Mouse (Mus musculus) spleen, adult 12 weeks (tissue): ENCODE data around the gene Zfyve26.
"Not testable (repeated sequence)": the region's sequence is repeated elsewhere in the genome, so short reads cannot be mapped to it uniquely, and the experiment has no call there.

Source experiments
- DNase-seq: peaks from one replicate; pipeline ENCODE4 v3.0.0; 2022; ENCODE audit warnings: low spot score

Zfyve26 gene

GRCm38 (mm10) chr12:79296126-79296816 is at the start of gene Zfyve26:
Zfyve26 (minus strand) TSS chr12:79296304.
- DNase-seq = peak; percentile 82

- DNase-seq = no peak
These were observed 45.3 kb upstream of the Zfyve26 start for GRCm38 (mm10) chr12:79341291-79341845.

- no peak for DNase-seq
These were observed 44.4 kb upstream of the Zfyve26 start for GRCm38 (mm10) chr12:79340513-79340912.

GRCm38 (mm10) chr12:79338791-79339190 is 42.7 kb upstream of the Zfyve26 start:
- no peak for DNase-seq

- no peak for DNase-seq
These were observed 35.6 kb upstream of the Zfyve26 start for GRCm38 (mm10) chr12:79331722-79332121.

GRCm38 (mm10) chr12:79330571-79330970 is 34.5 kb upstream of the Zfyve26 start:
- no peak for DNase-seq

GRCm38 (mm10) chr12:79327868-79328267 is 31.8 kb upstream of the Zfyve26 start:
- DNase-seq = no peak

- DNase-seq = no peak
These were observed 30.6 kb upstream of the Zfyve26 start for GRCm38 (mm10) chr12:79326745-79327144.

GRCm38 (mm10) chr12:79326236-79326635 is 30.1 kb upstream of the Zfyve26 start:
- DNase-seq = no peak

- DNase-seq = not testable (repeated sequence)
These were observed 26.4 kb upstream of the Zfyve26 start for GRCm38 (mm10) chr12:79322539-79322938.

GRCm38 (mm10) chr12:79320895-79321294 is 24.8 kb upstream of the Zfyve26 start:
- DNase-seq = no peak

GRCm38 (mm10) chr12:79317339-79317738 is 21.2 kb upstream of the Zfyve26 start:
- no peak for DNase-seq

GRCm38 (mm10) chr12:79313721-79314120 is 17.6 kb upstream of the Zfyve26 start:
- no peak for DNase-seq

GRCm38 (mm10) chr12:79306013-79306412 is 9.9 kb upstream of the Zfyve26 start:
- no peak for DNase-seq

- DNase-seq = no peak
These were observed 9.0 kb upstream of the Zfyve26 start for GRCm38 (mm10) chr12:79305131-79305530.

- no peak for DNase-seq
These were observed 5.7 kb upstream of the Zfyve26 start for GRCm38 (mm10) chr12:79301802-79302201.

- no peak for DNase-seq
These were observed 2.0 kb upstream of the Zfyve26 start for GRCm38 (mm10) chr12:79297884-79298636.

GRCm38 (mm10) chr12:79297121-79297576 is 1.0 kb upstream of the Zfyve26 start, which contains the start of gene Rad51b:
Rad51b (plus strand) TSS chr12:79297282.
- peak; percentile 68 for DNase-seq

GRCm38 (mm10) chr12:79292874-79293273 is 3.2 kb downstream of the Zfyve26 start:
- DNase-seq = no peak

- DNase-seq = no peak
These were observed 13.5 kb downstream of the Zfyve26 start for GRCm38 (mm10) chr12:79282595-79282994.

- no peak for DNase-seq
These were observed 16.5 kb downstream of the Zfyve26 start for GRCm38 (mm10) chr12:79279513-79280115.

GRCm38 (mm10) chr12:79272604-79273003 is 23.5 kb downstream of the Zfyve26 start:
- no peak for DNase-seq
